Mouse (Mus musculus): ENCODE data around the gene Met.

Met gene

GRCm38 (mm10) chr6:17492062-17492461 is 28.5 kb downstream of the Met start:
- DNase-seq: no peak

GRCm38 (mm10) chr6:17495413-17495812 is 31.8 kb downstream of the Met start:
- DNase-seq: no peak

GRCm38 (mm10) chr6:17497366-17497765 is 33.8 kb downstream of the Met start:
- DNase-seq: no peak

DNA sequence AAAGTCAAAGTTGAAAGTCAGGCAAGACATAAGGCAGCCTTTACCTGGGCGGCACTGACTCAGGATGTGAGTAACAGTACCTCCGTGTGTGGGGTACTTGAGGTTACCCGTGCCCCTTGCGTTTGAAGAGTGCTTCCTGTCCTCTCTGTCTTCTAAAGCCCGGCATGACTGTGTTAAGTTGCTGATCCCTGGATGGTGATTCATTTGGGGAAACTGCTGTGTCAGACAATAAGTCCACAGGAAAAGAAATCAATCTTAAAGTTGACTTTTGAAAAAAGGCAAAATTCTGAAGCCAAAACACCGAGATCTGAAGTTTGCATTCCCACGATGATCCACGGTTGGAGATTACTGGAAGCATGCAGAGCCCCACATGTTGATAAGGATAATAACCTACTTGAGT is 35.2 kb downstream of the Met start:
- no peak for DNase-seq

DNA sequence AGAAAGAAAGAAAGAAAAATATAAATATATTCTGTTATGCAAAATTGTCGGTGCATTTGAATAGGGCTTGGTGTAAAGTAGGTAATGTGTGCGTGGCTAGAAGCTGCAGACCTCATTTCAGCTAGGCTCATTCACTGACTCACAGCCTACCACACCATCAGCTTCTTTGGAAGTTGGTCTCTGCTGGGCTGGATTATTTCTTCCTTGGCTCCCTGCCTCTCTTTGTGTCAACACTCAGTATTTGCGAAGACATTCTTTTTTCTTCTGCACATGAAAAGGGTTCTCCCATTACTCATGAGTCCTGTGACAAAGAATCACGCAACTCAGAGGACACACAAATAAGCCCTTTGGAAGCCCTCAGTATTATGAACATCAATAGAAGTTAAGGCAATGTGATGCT is 37.8 kb downstream of the Met start:
- no peak for DNase-seq

DNA sequence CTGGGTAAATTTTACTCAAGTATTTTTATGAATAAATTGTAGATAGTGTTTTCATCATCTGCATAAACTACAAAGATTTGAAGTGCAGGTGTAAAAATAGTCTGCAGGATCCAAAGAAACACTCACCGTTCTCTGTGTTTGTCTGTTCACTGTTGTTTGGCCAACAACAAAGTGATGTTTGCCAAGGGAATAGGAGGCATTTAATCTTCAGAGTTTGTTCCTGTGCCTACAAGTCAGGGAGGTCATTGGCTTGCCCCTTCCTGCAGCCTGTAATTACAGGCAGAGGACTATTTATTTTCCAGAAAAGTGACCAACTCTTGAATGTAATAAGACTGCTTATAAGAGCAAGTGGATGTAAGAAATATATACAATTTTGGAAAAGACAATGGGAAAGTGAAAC is 38.7 kb downstream of the Met start:
- no peak for DNase-seq

DNA sequence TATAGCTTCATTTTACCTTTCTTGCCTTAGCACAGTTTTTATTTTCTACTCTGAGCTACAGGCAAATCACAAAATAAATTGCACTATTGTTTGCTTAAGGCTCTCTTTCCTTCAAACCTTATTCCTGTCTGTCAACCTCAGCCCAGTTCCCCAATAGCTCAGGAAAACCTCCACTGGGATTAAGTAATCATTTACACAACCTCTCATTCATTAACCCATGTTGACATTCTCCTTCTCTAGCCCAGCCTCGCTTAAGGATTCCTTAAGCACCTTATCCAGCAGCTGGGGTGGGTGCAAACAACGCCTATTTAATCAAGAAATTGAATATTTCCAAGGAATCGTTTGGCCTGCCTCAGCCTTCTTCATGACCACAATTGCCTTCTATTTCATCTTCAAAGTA is 40.1 kb downstream of the Met start:
- DNase-seq: no peak

GRCm38 (mm10) chr6:17505530-17505929 is 41.9 kb downstream of the Met start:
- no peak for DNase-seq

GRCm38 (mm10) chr6:17506831-17507230 is 43.2 kb downstream of the Met start:
- no peak for DNase-seq

GRCm38 (mm10) chr6:17508184-17508583 is 44.6 kb downstream of the Met start:
- DNase-seq: no peak

GRCm38 (mm10) chr6:17508604-17509372 is 45.2 kb downstream of the Met start:
- DNase-seq: no peak

DNA sequence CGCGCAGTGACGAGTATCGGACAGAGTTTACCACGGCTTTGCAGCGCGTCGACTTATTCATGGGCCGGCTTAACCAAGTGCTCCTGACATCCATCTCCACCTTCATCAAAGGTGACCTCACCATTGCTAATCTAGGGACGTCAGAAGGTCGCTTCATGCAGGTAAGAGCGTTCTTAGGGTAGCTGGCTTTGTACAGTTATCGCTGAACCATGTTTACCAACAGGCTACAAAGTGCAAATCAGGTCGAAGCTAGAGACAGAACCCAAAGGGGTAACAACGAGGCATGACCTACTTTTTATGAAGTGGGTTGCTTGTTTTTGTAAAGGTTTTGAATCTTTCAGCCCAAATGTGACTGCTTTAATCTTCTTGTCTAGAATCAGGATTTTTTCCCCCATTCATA is 49.8 kb downstream of the Met start:
- DNase-seq: no peak

DNA sequence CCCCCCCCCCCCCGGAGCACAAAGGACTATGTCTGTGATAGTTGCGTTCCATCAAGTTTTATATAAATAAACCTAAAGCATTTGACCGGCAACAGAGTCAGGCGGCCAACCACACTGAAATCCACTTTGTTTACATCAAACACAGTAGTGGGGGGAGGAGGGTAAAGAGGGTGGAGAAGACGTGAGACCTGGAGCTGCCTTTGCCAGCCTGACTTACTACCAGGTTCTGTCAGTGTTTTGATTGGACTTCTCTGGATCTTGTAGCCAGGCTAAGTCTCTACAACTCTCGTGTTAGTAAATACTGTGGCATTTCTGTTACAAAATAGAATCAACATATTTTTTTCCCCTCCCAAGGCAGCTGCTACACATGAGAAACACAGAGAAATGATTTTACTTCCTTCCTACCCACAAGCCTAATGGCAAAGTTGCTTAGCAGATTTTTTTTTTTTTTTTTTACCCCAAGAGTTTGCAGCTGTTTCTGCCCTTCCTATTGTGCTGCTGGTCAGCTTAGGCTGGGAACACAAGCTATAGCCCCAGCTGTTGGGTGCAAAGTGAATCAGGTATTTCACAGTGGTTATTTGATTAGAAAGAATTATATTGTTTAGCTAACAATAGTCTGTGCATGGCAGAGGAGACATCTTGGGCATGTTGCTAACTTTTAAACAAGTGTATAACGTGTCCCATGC is 52.3 kb downstream of the Met start:
- no peak for DNase-seq

DNA sequence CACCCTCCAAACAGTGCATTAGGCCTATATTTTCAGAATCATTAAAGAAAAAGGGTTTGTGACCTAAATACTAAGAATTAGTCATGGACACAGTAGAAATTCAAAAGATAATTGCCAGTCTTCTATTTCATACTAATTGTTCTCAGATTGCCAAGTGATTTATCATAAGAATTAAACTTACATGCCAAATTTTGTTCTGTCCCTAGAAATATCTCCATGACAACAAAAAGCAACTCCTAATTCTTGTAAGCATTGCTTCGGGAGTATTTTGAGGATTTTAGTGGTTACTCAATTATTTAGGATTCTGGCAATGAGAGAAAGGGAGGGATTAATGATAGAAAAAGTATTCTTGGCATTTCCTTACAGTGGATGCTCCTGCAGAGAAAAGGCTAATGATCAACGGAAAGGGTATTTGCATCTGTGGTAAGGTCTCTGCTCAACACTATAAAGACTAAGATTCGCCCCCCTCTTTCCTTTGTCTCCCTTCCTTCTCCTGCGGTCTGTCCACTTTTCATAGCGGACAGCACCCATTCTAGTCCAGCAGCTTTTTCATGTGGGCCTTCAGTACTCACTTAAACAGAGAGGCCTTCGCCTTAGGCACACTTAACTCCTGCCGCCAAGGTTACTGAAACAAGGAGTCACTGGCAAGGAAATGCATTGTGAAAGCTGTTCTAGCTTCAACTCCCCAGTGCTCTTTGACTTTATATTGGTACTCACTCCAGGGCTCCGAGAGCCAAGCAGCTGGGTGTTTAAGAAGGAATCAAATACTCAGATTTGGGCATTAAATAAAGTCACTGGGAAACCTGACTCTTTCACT is 58.5 kb downstream of the Met start:
- DNase-seq: no peak

DNA sequence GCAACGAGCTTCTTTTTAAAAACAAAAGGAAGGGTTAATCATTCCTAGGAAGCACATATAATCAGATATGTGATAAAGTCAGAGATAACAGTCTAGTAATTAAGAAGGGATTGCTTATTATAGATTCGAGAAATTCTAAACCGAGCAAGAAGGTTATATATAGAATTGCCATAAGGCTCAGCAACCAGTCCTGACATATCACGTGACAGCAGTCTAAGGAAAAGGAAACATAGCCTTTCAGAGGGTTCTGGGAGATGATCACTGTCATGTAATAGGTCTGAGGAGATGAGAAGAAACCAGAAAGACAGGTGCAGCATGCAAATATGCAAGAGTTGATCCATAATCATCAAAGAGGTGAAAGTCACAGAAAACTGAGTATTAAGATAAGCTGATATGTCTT is 59.3 kb downstream of the Met start:
- DNase-seq: no peak

DNA sequence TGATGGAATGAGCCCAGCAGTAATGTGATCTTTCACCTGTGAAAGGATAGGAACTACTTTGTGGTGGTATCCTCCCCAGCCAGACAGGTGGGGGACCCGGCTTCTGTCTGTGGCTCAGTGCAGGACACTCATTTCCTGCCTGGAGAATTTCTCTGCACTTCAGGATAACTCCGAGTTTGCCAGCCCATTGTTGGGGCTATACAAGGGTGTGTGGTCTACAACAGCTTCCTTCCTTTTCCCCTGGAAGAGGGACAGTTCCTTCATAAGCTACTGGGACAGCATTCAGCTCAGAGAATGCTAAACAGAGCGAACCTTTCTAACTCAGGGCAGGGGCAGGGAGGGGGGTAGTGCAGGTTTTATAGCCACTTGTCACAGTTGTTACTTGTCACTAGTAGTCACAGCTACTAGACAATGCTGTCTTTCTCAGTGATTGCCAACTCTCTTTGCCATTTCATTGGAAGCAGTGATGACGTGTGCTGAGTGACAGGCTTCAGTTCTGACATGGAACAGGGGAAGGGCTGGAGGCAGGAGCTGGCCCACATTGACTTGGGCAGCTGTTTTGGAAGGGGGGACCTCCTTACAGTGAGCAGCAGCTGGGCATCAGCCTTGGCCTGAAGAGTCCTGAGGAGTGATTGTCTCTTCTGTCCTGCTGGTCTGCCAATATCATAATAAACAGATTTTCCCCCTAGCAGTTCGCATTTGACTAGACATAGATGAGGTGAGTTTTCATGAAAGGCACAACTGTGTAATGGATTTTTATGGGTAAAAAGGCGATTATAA is 66.1 kb downstream of the Met start:
- no peak for DNase-seq

- DNase-seq: no peak
Observed at GRCm38 (mm10) chr6:17541615-17542014, 78.0 kb downstream of the Met start.

- no peak for DNase-seq
Observed at GRCm38 (mm10) chr6:17542383-17542782, 78.8 kb downstream of the Met start.

DNA sequence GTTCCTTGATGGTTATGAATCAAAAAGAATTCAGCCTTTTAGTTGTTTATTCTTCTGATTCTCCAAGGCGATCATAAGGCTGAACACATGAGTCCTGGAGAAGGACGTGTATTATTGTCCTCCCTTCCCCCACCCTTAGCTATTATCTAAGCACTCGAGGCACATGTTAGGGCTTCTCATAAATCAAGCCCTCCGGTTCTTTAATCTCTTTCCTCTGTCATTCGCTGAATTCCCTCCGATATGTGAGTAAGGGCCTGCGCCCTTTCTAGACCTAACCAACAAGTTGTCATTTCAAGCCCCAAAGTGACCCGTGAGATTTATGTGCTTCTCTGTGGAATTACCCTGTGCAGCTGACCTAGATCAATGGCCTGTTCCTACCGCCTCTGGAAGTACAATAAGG is 81.9 kb downstream of the Met start:
- no peak for DNase-seq

- no peak for DNase-seq
Observed at GRCm38 (mm10) chr6:17546341-17546740, 82.7 kb downstream of the Met start.

DNA sequence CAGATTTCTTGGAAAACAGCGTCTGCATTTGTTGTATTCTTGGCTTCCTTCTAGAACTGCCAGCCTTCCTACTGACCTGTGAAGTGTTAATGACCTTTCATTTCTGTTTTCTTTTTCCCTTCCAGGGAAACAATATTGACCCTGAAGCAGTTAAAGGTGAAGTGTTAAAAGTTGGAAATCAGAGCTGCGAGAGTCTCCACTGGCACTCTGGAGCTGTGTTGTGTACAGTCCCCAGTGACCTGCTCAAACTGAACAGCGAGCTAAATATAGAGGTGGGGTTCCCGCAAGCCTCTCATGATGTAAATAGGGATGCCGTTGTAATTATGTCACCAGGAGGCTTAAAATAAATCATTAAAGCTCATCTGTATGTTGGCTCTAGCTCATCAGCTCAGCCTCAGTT is 83.2 kb downstream of the Met start:
- no peak for DNase-seq

GRCm38 (mm10) chr6:17548786-17549185 is 85.2 kb downstream of the Met start:
- DNase-seq: no peak

DNA sequence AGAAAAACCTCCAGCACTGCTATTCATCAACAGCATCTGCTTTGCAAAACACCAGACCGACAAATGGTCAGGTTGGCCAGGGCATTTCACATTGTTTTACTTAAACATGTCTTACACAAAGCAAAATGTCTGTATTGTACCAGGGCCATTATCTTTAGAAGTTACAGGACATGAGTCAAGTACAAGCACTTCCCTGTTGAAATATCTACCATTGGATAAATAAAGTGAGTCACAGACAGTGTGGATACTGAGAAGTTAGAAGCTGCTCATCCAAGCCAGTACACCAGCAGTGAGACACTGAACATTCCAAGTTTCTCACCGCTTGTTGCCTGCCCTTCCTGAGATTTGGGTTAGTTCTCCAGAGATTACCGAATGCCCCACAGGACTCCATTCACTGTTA is 86.0 kb downstream of the Met start:
- no peak for DNase-seq
